Mouse (Mus musculus): ENCODE measurements at regions not wholly inside any gene's neighbourhood (a gene's known extent, or its start where the extent isn't known, plus 50 kb on each side); places are given as distances from the start of the nearest gene placed in this dataset.
A peak's percentile ranks its signal among the peaks of the same experiment; 100 is the strongest.

- intact Hi-C loops (cut with DNase I; ENCODE audit: low total_unique reads): no loop called here
These were observed 501.5 kb downstream of the Rab28 start for GRCm38 (mm10) chr5:41206462-41206861.

GRCm38 (mm10) chr5:41204417-41204816 lies 503.5 kb downstream of the Rab28 start:
- DNase-seq: no peak
- intact Hi-C loops (cut with DNase I; ENCODE audit: low total_unique reads): no loop called here

More at GRCm38 (mm10) chr5:41206462-41206861, 501.5 kb downstream of the Rab28 start:
- no peak for DNase-seq

DNA sequence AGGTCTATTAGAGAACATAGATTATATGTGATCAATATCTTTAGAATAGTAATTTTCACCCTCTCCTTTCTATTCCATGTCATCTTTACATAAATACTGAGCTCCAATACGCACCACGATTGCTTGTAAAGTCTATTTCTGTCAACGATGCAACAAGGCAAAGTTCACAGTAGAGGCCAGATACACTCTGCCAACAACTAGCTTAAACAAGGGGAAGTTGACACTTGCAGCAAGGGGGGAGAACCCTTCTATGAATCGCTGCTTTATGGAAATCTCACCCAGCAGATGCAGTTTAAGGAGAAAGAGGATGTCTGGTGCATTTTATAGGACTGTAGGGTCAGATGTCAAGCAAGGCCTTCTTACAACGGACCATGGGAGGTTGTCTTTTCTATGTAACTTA lies 520.8 kb downstream of the Rab28 start:
- intact Hi-C loops (cut with DNase I; ENCODE audit: low total_unique reads): no loop called here
- DNase-seq: no peak

DNA sequence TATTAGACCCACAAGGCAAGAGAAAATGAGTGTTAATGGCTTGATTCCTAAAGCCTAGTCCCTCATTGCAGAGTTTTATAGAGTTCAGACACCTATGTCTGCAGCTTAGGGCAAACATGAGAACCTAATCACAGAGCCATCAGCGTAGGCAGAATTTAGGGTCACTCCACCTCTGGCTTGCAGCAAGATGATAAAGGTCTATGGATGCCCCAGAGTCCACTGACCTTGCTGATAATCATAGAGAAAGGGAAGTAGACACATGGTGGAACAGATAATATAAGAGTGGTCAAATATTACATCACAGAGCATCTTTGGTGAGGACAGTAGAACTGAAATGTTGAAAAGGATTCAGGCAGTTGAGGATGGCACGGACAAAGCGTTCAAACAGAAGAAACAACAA lies 530.7 kb downstream of the Rab28 start:
- no peak for DNase-seq
- intact Hi-C loops (cut with DNase I; ENCODE audit: low total_unique reads): no loop called here

DNA sequence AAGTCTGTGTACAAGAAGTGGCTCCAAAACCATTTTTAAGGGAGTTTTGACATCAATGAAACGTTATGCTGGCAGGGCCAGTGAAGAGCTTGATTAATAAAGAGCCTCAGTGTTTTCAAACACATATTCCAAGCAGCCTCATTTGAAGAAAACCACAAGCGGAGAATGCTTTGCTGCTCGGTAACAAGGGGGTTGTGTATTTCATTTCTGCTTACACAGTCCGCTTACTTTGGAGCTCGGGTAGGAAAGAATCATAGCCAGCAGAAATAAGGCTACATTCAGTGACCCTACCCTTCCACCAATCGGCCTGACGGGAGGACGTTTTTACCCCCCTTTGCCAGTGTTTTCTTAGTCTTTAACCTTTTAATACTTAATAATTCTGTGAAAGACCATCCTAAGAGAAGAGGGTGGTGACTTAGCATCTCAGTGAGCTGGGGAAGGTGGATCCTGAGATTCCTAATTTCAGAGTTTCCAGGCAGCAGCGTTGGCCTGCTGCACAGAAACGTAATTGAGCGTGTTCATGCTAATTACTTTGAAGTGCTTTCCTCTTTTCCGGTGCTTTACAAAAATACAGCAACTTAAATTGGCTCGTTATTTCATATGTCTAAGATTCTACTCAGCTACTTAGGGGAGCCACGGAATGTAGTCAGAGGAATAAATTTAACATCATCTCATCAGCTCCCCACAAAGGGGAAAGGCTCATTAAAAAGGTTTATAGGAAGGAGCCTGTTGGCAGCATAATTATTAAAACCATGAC lies 541.9 kb downstream of the Rab28 start:
- intact Hi-C loops (cut with DNase I; ENCODE audit: low total_unique reads): no loop called here

DNA sequence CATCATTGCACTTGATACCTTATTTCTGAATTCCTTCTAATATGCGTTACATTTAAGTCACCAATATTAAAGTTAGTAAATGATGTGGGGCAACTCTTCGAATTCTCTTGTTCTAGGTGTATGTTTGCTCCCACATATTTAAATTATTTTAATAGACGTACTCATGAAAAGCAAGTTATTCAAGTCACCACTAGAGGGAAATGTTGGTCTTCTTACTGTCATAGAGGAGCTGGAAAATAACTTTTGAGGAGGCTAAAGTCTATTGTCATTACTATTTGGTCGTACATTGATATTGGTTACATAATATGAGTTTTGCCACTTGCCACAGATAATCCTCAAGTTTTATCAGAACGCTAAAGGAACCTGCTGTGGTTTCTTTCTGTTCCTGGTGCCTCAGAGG lies 582.9 kb downstream of the Rab28 start:
- DNase-seq: no peak
- intact Hi-C loops (cut with DNase I; ENCODE audit: low total_unique reads): loop anchor here (5.0 kb wide), 1 partner anchor 642 kb away; no protein-coding TSS in a partner anchor

More for the DNA sequence above, 541.9 kb downstream of the Rab28 start:
- DNase-seq: no peak

DNA sequence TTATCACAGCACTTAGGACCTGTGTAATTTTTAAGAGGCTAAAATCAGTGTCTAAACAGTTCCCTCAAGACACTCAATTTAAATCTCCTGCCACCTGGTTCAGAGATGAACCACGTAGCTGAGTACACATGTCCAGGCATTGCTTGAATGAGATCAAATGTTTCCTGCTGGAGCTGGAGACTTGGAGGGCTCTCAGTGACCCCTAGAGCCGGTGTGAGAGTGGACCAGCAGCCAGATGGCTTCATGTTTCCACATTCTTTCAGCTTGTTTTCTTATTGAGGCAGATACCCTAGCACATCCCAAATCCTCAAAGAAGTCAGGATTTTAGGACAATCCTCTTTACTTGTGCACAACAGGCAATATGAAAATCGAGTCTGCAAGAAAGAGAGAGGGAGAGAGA lies 590.3 kb downstream of the Rab28 start:
- intact Hi-C loops (cut with DNase I; ENCODE audit: low total_unique reads): no loop called here
- DNase-seq: no peak

DNA sequence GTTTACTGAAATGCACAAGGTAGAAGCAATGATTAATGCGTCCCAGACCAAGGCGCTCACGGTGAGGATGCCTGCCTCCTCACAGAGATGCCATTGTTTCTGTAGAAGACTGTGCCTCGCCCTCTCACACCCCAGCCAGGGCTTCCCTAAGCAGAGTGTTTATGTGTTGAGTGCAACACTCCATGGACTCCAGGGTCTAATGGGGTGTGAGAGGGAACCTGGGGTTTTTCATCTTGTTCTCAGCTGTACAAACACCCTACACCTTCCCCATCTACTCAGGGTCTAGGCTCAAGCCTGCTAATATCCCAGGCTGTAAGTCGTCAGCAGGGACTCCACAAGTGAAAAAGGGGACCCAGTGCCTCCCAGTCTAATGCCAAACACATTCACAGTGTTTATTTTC lies 620.2 kb downstream of the Rab28 start:
- DNase-seq: no peak
- intact Hi-C loops (cut with DNase I; ENCODE audit: low total_unique reads): no loop called here

GRCm38 (mm10) chr5:41076412-41076811 lies 631.5 kb downstream of the Rab28 start:
- no peak for DNase-seq
- intact Hi-C loops (cut with DNase I; ENCODE audit: low total_unique reads): no loop called here

DNA sequence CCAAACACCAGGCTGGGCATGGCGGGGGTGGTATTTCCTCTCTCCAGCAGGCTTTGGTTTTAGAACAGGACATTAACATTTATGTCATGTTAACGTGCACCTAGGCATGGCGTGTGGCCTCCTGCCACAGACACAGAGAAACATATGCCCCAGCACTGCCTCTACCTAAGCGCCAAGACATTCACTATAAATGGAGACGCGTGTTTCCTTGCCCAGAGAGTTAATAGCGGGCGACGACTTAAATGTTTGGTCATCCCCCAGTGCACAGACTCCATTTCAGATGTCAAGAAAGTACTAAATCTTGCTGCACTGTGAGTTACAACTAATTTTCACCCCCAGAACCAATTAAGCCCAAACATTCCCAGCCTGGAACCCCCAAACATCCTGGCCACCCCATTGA lies 646.3 kb downstream of the Rab28 start:
- DNase-seq: no peak
- intact Hi-C loops (cut with DNase I; ENCODE audit: low total_unique reads): no loop called here

DNA sequence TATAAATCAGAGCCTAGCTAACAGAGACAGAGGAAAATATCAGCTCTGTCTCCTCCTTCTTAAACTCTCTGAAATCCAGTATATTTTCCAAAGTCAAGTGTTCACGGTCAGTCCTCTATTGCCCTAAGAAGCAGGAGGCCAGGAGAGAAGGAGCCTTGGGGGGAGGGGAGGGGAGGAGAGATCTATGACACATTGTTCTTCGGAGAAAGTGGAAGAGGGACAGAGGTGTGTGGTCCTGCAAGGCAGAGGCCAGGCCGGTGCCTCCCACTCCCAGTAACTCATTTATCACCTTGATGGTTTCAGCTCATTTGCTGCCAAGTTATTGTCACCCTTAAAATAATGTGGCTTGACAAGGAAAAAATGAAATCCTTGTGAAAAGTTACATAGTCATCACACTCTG lies 646.7 kb downstream of the Rab28 start:
- intact Hi-C loops (cut with DNase I; ENCODE audit: low total_unique reads): no loop called here
- DNase-seq: no peak

GRCm38 (mm10) chr5:41058015-41058414 lies 649.9 kb downstream of the Rab28 start:
- intact Hi-C loops (cut with DNase I; ENCODE audit: low total_unique reads): no loop called here
- no peak for DNase-seq

DNA sequence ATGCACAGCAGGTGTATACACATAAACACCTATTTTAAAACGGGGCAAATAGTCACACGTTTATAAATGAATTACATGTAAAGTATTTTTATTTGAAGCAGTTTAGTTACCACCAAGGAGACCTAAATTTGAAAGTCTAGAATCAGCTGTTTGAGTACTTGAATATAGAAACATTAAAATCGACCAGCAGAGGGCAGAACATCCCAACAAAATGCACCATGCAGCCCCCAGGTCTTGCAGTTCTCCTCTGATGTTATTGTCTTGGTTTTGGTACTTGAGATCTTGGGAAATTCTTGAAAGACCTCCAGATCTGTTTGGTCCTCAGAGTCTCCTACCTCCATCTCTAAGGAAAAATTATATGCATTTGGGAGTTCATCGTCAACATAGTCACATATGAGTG lies 656.0 kb downstream of the Rab28 start:
- no peak for DNase-seq
- intact Hi-C loops (cut with DNase I; ENCODE audit: low total_unique reads): loop anchor here (5.0 kb wide), 1 partner anchor 715 kb away; no protein-coding TSS in a partner anchor

GRCm38 (mm10) chr5:41048515-41048914 lies 659.4 kb downstream of the Rab28 start:
- intact Hi-C loops (cut with DNase I; ENCODE audit: low total_unique reads): no loop called here
- no peak for DNase-seq

DNA sequence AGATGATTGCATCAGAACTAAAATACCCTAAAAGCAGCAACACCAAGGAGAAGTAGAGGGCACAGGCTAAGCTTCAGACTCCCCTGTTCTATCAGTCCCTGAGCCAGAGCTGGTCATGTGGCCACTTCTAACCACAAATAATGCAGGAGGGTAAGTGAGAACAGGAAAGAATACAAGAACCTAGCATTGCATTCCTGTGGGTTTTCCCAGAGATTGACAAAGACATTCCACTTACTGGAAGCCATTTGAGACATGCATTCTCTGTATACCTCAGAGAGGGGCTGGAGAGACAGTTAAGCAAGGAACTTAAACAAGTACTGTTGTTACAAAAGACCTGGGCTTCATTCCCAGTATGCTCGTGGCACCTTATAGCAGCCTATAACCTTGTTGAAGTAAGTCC lies 662.7 kb downstream of the Rab28 start:
- DNase-seq: no peak
- intact Hi-C loops (cut with DNase I; ENCODE audit: low total_unique reads): no loop called here

DNA sequence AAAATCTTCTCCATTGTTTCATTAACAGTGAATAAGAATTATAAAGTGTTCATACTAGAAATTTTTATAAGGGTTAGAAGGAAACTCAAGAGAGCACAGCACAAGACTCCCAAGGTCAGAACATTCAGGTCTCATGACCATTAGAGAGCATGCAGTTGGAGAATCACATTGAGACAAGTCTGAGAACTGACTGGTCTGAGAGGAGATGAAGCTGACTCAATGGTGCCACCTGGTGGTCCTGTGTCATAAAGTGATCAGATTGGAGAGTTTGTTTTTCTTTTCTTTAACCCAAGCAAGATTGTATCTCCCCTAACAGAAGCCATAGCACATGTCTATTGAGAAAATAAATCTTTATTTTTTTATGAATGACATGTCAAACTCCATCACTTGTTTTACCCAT lies 663.5 kb downstream of the Rab28 start:
- intact Hi-C loops (cut with DNase I; ENCODE audit: low total_unique reads): no loop called here
- peak; percentile 18 for DNase-seq

DNA sequence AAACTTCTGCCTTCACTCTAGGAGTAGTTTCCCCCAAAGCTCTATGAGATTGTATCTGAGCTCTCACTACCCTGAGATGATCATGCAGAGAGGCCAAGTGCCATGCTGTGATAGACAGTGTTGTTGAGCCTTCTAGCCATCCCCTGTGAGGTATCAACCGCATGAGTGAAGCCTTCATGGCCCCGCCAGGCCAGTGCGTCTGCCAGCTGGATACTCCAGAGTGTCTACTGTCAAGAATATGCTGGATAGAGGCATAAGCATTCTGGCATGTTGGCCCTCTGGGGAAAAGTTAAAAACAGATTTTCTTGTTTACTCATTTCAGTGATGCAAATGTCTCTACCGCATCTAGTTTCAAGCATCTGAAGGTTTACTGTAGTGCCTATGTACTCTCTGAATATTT lies 669.2 kb downstream of the Rab28 start:
- intact Hi-C loops (cut with DNase I; ENCODE audit: low total_unique reads): no loop called here
- no peak for DNase-seq

DNA sequence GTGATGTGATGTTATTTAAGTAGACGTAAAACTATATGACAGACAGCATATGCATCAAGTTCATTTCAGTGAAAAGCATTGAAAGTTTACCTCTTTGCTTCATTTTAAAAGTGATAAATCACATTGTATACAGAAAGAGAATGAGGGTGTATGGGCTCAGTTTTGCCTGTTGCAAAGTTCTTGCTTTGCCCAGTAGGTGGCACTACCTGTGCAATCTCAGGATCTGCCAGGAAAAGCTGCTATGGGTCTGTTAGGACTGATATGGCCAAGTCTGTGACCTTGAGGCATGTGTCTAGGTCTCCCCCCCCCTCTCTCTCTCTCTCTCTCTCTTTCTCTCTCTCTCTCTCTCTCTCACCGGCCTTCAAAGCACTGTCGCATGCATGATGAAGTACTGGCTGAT lies 701.3 kb downstream of the Rab28 start:
- no peak for DNase-seq
- intact Hi-C loops (cut with DNase I; ENCODE audit: low total_unique reads): no loop called here

- intact Hi-C loops (cut with DNase I; ENCODE audit: low total_unique reads): no loop called here
These were observed 721.4 kb downstream of the Rab28 start for GRCm38 (mm10) chr5:40986562-40986961.

DNA sequence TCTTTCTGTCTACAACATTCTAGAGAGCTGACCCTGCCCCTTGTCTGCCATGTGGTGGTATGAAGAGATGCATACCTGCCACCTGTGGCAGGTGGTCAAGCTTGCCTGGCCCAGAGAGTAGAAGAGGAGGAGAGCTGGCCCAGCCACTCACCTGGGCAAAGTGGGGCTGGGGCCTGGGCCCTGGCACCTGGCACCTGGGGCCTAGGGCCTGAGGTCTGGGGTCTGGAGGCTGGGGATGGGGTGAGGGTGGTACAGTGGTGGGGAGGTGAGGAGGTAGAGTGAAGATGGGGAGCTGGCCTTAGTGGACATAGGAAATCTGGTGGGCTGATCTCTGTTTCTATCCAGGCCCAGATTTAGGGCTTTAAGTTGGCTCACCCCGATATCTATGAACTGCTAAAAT lies 733.1 kb downstream of the Rab28 start:
- intact Hi-C loops (cut with DNase I; ENCODE audit: low total_unique reads): no loop called here
- no peak for DNase-seq

More at GRCm38 (mm10) chr5:40986562-40986961, 721.4 kb downstream of the Rab28 start:
- DNase-seq: no peak

- peak; percentile 14 for DNase-seq
- intact Hi-C loops (cut with DNase I; ENCODE audit: low total_unique reads): loop anchor here (10.0 kb wide), 1 partner anchor 668 kb away; no protein-coding TSS in a partner anchor
These were observed 754.9 kb downstream of the Rab28 start for GRCm38 (mm10) chr5:40952901-40953595.
